Mouse (Mus musculus) heart, adult 18-20 months (tissue): ENCODE measurements at regions not wholly inside any gene's neighbourhood (a gene's known extent, or its start where the extent isn't known, plus 50 kb on each side); places are given as distances from the start of the nearest gene placed in this dataset.

Source experiments
- DNase-seq, 2 experiments: peaks; one replicate each; pipeline ENCODE4 v3.0.0; 2021 to 2022; ENCODE audit warnings: mixed read lengths in 1 of 2

GRCm38 (mm10) chr1:194332639-194333038 is 285.4 kb upstream of the Plxna2 start:
- no peak for DNase-seq

GRCm38 (mm10) chr1:194330471-194330870 is 287.5 kb upstream of the Plxna2 start:
- DNase-seq = no peak

- DNase-seq = no peak
Measured at GRCm38 (mm10) chr1:194320320-194321036, 297.5 kb upstream of the Plxna2 start.

DNA sequence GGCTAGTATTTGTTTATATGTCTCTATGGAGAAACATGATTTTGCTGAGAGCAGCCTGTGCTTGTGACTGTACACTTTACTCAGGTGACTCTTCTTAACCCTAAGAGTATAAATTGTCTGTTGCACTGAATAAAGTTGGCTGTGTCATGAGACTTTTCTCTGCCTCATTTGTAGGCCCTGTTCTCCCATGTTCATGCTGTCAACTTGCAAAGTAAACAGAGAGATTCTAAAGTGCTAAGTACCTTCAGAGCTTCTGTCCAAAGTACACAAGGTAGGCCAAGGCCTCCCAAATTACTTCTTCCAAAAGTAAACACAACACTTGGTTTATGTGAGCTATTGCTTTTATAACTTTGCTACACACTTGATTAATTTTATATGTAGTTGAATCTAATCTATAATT is 299.7 kb upstream of the Plxna2 start:
- no peak for DNase-seq

DNA sequence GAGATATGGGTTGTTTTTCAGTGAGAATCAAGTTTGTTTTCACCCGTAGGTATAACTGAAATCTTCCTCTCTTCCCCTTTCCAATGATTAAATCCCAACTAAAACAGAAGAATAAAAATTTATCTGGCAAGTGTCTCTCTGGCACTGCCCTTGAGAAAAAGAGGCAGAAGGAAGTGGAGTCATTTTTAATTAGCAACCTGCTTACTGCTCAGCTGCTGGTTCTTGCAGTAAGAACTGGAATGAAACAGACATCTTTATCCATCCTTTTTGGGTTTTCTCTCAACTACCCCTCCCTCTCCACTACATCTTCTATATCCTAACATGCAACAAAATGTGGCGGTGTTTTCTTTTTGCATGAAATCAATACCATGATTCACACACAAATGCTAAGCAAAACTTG is 302.4 kb upstream of the Plxna2 start:
- no peak for DNase-seq

DNA sequence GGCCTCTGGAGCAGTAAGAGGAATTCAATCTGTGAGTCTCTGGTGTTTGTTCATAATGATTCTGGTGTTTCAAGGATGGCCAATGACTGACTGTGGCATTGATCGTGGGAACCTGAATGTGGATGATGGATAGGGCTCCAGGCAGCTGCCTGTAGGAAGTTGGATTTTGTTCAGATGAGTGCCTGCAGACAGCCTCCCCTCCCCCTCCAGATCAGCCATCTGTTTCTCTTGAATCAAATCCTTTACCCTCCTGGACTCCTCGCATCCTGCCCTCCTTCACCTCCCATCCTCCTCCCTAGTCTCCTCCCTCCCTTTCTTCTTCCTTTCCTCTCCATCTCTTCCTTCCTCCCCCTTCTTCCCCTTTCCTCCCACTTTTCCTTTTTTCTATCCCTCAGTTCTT is 307.6 kb upstream of the Plxna2 start:
- DNase-seq = no peak

GRCm38 (mm10) chr1:194308648-194309047 is 309.4 kb upstream of the Plxna2 start:
- DNase-seq = no peak

- no peak for DNase-seq
Measured at GRCm38 (mm10) chr1:194303951-194304350, 314.1 kb upstream of the Plxna2 start.

DNA sequence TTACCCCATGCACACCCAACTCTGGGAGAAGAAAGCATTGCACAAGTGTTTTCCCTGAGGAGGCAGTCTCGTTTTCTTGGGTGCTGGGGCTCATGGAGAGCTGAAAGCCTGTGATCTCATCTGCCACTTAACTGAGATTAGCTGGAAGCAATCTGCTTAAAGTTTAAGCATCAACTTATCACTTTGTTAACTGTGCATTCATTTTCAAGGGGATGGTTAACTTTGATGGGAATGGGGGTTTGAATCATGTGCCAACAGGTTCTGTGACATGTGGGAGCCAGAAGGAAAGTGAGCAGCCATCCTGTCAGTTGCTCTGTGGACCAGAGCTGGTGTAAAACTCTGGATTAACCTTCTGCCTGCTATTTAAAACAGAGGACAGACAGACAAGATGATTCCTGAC is 315.2 kb upstream of the Plxna2 start:
- no peak for DNase-seq

DNA sequence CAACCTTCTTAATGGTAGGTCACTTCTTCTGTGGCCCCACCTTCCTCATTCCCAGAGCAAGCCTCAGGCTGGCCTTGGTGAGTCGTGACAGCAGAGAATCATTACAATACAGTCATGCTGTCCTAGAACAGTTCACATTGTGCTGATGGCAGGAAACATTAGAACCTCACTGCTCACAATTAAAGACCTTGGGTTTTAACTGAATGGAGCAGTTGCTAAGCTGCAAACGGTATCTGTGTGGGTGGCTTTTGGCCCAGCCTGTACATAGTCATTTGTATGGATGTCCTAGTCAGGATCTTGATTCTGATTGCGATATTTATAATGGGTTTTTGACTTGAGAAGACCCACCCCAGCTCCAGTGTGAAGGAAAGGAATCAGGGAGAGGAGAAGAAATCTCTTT is 336.1 kb upstream of the Plxna2 start:
- no peak for DNase-seq

DNA sequence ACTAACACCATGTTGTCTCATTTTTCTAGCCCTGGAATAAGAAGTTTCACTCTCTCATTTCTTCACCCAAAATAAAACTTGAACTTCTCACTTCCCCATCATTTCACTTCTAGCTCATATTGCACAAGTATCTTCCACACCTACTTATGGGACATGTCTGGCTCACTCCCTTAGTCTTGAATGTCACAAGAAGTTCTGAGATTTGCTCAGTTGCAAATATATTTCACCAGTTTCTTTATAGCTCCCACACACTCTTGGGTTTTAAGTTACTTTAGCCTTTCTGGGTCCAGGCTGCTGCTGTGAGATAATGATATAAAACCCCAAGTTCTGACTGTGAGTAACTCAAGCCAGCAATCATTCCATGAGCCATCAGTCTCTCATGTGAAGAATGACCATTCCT is 350.0 kb upstream of the Plxna2 start:
- DNase-seq = no peak

DNA sequence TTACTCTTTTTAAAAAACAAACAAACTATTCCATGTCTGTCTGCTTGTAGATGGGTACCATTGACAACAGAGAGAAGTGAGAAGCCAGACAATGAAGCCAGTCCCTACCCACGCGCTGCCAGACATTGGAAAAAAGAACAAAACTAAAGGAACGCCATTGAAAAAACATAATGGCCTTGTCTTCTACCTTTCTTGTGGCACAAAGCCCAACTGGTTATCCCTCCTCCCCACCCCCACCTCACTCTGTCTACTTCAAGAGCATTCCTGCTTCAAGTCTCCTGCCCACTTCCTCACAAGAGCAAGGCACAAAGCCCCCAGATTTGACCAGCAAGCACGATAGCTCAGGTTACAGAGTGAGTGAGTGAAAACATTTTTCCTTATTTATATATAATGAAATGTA is 355.6 kb upstream of the Plxna2 start:
- DNase-seq = no peak

DNA sequence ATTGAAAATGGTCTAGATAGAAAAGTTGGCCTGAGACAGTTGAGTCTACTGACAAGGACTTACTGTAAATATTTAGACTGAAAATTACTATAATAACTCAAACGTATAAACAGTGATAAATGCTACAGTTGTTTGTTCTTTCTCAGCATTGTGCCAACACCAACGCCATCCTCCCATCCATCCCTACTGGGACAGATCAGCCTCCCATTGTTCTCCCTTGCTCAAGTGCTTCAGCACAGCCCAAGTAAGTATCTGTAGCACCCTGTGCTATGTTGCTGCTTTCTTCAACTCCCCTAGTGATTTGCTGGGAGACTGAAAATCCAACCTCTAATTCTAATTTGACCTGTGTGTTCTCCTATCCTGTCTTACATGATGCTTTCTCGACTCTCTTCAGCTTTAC is 358.1 kb upstream of the Plxna2 start:
- DNase-seq = no peak

- DNase-seq = no peak
Measured at GRCm38 (mm10) chr1:194244776-194245366, 373.1 kb upstream of the Plxna2 start.

- DNase-seq = no peak
Measured at GRCm38 (mm10) chr1:194241111-194241510, 376.9 kb upstream of the Plxna2 start.

DNA sequence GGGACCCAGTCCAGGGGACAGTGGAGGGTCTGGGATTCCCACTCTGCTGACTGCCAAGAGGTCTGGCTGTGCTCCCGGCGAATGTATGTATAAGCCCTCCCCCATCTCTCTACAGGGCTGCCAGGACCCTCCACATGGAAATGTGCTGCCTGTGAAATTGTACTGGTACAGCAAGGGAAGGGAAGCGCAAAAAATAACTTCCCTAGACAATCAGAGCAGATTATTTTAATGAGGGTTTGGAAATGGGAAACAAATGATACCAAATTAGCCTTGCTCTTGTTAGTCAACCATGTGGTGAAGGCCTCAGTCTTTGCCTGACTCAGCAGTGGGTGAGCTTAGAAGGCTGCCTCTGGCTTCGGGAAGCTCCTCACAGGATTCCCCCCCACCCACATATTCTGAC is 386.8 kb upstream of the Plxna2 start:
- DNase-seq = no peak

DNA sequence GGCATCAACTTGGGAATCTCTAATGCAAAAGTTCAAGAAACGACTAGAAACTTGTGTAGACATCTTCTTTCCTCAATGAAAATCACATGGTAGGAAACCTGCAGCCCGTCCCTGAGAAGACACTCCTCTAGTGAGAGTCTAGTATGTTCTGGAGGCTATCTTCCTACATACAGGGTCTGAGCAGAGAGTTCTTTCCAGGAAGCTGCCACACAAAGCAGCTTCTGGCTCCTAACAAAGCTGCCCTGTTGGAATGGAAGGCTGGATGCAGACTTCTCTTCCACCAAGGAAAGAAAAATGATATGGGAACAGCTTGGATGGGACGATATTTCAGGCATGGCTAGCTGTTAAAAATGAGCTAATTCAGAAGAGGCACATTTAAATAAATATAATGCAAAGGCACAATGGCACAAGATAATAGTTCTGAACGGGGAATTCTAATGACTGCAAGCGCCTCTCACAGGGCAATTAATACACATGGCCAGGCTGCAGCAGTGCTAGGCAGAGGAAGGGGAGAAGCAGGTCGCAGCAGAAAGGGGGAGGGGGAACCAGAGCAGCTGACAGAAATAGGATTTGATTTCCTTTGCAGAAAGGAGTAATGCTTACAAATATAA is 391.4 kb upstream of the Plxna2 start:
- no peak for DNase-seq

DNA sequence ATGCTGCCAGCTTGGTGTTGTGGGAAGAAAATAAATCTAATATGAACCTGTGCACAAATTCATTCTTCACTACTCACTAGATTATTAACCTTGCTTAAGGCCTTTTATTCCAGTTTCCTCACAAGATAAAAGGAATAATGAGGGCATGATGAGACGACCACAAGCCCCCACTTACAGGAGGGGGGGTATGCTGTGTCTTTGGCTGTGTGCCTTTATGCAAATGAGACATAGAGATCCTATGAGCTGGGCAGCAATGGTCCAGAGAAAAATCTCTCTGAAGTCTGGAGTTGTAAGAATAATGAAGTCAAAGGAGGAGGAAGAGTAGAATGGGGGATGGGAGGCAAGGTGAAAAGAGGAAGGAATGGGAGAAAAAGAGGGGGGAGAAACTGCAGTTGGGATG is 392.2 kb upstream of the Plxna2 start:
- no peak for DNase-seq

DNA sequence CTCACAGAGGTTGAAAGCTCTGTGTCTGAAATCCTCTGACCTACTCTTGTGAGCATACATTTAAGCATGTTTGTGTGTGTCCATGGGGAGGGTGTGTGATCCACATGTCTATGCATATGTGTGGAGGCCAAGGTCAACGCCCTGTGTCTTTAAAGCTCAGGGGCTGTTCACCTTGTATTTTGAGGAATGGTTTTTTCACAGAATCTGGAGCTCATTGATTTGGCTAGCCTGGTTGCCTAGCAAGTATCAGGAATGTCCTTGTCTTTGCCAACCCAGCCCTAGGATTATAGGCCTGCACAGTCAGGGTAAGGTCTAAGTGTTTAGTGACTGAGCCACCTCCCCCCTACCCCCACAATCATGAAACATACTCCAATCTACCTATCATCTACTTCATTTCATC is 394.0 kb upstream of the Plxna2 start:
- DNase-seq = no peak

- DNase-seq = no peak
Measured at GRCm38 (mm10) chr1:194223610-194224009, 394.4 kb upstream of the Plxna2 start.

GRCm38 (mm10) chr1:194223015-194223414 is 395.0 kb upstream of the Plxna2 start:
- DNase-seq = peak; percentile 73 to 83

DNA sequence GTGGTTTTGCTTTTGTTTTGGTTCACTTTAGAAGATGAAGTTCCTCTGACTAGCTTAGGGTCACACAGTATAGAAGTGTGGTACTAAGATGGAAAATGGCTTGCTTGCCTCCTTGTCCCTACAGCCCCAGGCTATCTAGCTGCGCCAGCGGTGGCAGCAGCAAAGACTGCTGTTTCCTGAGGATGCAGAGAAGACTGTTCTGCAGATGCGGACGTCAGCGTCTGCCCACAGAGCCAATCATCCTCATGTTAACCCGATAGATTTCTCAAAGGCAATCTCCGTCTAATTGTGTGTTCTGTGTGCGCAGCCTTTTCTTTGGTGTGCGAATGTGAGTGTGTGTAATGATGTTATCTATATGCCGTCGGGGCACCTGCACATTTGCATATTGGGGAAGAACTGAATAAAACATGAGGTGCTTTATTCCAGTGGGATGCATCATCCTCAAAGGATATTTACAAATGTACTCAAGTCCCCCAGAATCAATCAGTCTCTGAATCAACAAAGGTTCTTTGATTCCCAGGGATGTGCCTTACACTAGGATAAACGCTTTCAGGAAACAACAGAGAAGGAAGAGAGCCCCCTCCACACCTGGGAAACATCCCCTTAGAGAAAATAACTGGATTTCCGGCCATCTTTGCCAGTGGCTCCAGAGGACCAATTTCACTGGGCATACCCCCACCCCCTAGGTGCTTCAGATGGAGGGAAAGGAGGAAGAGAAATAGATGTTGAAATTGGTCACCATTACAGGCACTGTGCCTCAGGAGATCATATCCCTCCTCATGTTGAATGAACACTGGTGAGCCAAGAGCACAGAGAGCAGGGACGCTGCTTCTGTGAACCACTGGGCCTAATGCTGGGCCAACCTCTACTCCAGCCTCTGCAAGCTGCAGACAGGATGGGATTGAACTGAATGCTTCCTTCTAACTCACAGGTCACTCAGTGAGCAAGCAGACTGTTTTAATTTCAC is 409.7 kb upstream of the Plxna2 start:
- no peak for DNase-seq

DNA sequence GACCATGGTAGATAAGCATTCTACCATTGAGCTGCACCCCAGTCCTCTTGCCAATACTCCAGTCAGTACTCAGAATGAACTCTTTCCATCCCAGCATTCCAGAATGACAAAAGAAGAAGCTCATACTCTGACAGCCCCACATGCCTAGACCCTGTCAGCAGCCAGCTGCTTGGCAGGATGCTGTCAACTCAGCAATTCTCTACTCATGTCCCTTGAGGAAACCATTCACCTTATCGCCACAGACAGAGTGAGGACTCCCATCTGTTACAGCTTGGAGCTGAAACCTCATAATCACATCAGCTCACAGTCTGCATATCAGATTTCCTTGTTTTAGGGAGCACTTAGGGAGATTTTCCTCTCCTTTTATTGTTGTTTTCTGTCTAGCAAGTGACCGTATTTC is 420.5 kb upstream of the Plxna2 start:
- peak; percentile 7 to 8 for DNase-seq
